Mouse (Mus musculus) heart, adult 18-20 months (tissue): Measurements from ENCODE around the gene Daam1. TPM values are rescaled to one million over a fixed set of nuclear protein-coding genes. Genes with fewer than 3 reads are reported as not detected.

Source experiments
- DNase-seq, 2 experiments: peaks; one replicate each; pipeline ENCODE4 v3.0.0; 2021 to 2022; ENCODE audit warnings: mixed read lengths in 1 of 2
- long read RNA-seq, 2 experiments: library from polyadenylated mRNA; stranded (forward); transcript quantifications; one replicate each; pipeline ENCODE4 v2.0.0; 2021
- total RNA-seq, 2 experiments: library from RNA; stranded (reverse); gene quantifications; 2 replicates each; pipeline ENCODE4 v1.2.3; 2021

Daam1 gene
- total RNA-seq, result 10 to 100 TPM; 61.3 to 70.5 TPM
- long read RNA-seq, experiment 1, partial matches to known transcripts, result 1 of 12 reads
- long read RNA-seq, experiment 1, other reads (novel, unspliced or antisense), result 11 of 12 reads
- long read RNA-seq, experiment 2, partial matches to known transcripts, result 1 of 9 reads
- long read RNA-seq, experiment 2, other reads (novel, unspliced or antisense), result 8 of 9 reads

DNA sequence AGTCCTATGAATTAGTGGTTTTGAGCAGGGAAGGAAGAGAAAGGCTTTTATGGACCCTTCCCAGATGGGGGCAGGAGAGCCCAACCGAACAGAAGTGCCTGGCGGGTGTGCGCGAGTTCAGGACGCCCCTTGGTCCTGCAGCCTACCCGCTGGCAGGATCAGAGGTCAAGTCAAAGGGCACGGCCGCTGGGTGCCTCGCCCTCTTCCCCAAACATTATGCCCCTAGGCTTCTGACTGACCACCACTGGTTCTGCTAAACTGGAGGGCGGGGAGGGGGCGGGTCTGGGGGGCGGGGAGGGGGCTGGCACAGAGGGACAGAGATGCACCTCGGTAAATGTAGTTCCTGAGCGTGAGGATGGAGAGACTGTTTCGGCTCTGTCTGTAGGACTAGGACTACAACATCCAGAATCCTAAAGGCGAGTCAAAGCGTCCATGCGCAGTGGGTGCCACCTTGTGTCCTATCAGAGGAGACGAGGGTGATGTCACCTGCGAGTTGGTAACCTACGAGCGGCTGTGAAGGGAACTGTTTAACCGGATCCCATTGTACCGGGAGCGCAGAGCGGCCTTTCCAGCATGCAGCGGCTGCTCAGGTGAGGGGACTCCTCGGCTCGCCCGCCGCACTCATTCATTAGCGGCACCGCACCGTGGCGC is at the start of gene Daam1:
TSS of gene Daam1 (plus strand) at position 472 of the 651 bp plus-strand sequence.
- peak; percentile 94 to 98 for DNase-seq

DNA sequence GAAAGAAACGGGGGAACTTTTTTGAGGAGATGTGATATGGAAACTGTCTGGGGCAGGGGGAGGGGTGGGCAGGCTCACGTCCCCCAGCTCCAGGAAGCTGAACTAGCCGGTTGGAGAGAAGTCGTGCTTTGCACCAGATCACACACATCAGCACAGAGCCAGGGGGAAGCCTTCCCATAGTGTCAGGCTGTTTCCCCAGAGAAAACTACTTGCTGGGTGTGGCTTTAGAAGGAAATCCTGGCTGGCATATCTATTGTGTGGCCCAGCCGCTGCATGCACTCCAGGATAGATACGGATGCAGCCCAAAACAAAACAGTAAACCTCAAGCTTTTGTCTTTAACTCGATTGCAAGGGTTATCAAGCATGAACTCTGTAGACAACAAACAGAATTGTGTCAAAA is 49.7 kb upstream of the Daam1 start:
- DNase-seq, result no peak

DNA sequence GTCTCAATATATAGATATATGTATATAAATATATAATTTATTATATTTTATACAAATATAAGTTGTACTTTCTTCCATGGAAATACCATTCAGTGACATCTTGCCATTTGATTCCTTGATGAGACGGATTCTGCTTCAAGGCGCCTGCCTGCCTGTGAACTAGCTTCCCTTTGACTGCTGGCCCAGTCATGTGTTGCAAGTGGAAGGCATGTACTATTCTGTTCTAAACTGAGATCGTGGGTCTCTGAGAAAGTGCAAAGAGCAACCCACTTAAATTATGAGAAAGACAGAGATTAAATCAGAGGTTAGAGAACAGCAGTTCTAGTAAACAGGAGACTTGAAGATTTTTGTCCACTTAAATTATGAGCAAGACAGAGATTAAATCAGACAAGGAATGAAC is 46.9 kb upstream of the Daam1 start:
- DNase-seq, result no peak

DNA sequence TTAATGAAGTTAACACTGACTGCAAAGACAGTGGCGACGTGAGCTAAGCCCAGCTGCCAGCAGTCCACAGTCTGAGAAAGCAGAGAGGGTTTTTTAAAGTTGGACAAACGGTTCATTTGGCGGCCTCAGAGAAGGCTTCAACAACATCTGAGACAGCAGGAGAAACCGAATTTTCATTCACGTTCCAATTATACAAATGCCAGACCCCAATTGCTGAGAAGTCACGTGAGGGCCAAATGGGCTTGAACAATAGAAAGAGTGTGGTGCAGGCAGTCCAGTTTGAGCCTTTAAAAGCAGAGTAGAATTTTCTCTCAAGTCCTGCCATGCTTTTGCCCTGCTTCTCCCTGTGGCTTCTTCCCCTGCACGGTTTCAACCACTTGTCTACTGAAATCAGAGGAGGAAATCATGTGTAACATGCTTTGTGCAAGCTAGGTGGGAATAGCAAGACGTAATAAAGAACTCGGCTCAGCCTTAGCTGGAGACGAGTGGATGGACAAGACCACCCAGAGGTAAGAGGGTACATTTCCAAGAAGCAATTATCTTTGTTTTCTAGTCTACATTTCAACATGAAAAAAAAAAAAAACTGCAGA is 46.1 kb upstream of the Daam1 start:
- DNase-seq, result no peak

DNA sequence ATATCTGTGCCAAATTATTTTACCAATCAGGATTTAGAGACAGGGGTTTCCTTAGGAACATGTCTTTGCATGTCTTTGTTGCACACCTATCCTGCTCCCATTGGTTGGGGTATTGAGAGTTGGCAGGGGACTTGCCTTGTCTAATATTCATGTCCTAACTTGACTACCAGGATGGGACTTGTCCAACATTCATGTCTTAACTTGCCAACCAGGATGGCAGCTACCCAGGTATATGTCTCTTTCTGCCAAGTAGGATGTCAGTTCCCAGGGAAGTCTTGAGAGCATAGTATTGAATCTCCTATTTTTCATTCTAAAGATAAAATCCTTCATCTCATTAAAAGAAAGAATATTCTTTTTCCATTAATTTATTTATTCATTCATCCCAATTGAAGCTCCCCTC is 44.4 kb upstream of the Daam1 start:
- DNase-seq, result no peak

DNA sequence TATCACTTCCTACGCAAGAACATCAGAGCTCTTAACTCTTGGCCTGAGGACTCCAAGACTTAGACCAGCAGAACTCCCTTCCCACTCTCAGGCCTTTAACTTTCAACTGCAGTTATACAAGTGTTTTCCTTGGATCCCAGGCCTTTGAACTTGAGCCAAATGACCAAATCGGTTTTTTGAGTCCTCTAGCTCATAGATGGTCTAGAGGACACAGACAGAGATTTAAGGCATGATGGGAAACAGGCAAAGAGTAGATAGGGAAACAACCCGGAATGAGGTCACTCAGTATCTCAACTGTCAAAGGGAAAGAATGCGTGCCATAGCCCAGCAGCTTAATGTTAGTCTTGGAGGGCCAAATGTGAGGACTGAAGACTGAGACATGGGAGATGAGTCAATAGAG is 42.1 kb upstream of the Daam1 start:
- DNase-seq, result peak; percentile 66 to 71

DNA sequence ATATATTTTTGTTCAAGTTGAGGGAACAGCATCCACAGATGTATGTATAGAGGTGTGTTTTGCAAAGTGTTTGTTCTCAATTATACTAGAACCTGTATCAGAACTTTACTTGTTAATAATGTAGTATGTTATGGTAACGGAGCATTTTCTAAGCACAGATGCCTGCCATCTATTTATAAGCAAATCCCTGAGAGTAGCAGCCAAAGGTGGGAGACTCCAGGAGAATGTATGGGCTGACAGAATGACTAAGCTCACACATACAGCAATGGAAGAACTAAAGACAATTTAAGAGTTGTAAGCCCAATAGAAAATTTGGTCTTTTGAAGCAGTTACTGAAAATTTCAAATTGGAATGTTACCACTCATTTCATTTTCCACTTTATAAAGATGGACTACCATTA is 40.3 kb upstream of the Daam1 start:
- DNase-seq, result no peak

DNA sequence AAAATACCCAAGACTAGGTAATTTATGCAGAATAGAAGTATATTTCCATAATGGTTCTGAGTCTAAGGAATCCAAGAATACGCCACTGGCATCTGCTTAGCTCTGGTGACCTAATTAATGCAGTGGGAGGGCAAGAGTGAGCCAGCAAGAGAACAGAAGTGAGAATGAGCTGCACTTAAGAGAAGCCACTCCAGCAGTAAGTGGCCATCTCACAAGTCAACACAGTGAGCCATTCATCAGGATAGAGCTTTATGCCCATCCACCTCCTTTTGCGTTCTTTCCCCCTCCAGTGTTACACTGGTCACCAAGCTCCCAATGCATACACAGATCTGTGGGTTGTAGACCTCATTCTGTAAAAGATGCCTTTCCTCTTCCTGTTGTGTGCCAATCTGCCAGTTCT is 37.8 kb upstream of the Daam1 start:
- no peak for DNase-seq

DNA sequence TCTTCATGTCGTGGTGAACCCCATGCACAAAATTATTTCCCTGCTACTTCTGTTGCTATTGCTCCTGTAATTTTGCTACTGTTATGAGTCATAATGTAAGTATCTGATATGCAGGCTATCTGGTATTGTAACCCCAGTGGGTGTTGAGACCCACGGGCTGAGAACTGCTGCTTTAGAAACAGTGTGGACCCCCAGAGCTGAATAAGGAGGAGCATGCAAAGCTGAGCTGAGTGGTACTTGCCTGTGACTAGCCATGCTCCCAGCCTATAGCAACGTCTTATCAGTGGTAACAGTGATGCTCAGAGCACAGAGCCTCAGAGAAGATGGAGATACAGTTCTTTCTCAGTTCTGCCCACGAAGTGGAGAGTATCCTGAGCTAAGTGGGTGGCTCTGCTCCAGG is 35.3 kb upstream of the Daam1 start:
- no peak for DNase-seq

DNA sequence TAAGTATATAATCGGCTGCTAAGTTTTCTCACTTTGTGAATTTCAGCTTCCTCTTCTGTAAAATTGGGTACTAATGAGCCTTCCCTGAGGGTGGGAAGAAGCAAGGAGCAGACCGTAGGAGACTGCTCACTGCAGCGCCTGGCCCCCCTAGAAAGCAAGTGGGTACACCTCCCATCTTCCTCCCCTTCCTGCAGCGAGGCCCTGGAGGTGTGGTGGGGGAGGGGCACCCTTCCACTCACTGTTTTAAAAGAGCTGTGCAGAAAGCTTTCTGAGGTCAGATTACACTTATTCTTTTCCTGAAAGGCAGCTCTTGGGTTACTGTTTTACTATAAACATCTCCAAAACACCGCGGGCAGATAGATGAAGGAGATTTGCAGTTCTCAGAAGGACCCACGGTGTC is 34.4 kb upstream of the Daam1 start:
- no peak for DNase-seq

DNA sequence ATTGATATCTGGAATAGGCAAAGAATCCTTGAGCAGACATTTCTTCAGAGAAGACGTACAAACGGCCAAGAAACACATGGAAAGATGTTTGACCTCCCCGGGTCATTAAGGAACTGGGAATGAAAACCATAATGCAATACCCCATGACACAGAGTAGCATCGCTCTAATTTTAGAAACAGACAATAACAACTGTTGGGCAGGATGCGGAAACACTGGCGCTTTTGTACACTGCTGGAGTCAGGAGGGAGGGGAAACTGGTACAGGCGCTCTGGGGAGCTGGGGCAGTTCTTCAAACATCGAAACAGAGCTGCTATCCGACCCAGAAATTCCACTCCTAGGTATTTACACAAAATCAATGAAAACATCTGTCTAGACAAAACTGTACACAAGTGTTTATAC is 23.6 kb upstream of the Daam1 start:
- peak in 1 of 2 experiments; percentile 7 for DNase-seq

DNA sequence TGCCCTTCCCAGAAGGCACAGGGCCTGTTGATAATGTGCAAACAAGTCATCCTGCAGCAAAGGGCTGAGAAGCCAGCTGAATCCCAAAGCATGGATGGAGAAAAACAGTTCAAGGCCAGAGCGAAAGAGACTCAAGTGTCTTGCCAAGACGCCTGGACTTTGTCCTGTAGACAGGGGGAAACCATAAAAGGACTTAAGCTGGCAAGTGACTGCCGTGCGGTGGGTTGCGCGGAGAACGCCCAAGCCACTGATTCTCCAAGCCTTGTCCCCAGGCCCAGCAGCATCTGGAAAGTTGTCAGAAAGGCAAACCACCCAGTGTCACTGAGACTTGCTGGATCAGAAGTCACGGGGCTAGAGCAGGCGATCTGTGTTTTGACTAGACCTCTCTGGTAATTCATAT is 22.2 kb upstream of the Daam1 start:
- DNase-seq, result peak; percentile 67 to 75

DNA sequence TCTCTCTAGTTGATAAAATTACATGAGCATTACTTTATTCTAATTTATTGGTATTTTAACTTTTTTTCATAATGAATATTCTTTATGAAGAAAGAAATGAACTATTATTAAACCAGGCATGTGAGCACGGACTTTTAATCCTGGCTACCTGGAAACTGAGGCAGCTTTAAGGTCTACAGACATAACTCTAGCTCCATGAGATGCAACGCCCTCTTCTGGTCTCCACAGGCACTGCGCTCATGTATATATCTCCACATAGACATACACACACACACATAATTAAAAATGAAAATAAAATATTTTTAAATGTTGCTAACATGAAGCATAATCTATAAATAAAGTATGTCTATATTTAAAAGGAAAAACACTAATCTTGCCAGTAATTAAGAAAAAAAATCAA is 21.3 kb upstream of the Daam1 start:
- no peak for DNase-seq

DNA sequence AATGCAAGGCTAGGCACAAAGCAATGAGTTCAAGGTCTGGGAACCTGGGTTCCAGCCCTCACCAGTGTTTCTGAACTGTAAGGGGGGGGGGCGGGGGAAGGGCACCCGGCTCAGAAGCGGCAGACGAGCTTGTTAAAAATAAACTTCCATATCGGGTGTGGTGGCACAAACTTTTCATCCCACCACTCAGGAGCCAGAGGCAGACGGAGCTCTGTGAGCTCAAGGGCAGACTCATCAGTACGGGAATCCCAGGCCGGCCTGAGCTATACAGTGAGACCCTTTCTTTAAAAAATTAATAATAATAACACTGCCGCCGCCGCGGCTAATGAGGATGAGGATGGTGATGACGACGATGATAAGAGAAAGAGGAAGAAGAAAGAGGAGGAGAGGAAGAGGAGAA is 18.3 kb upstream of the Daam1 start:
- no peak for DNase-seq

DNA sequence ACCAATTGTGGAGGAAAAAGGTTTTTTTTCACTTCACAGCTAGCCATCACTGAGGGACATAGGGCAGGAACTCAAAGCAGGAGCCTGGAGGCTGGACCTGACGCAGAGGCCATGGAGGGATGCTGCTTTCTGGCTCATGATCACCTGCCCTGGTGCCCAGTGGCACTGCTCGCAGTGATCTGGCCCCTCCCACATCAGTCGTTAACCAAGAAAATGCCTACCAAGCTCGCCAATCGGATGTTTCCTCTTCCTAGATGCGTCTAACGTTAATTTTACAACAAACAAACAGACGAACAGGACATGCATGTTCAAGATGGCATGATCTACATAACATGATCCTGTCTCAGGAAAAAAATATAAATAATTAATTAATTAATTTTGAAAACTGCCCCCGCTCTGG is 17.6 kb upstream of the Daam1 start:
- no peak for DNase-seq

DNA sequence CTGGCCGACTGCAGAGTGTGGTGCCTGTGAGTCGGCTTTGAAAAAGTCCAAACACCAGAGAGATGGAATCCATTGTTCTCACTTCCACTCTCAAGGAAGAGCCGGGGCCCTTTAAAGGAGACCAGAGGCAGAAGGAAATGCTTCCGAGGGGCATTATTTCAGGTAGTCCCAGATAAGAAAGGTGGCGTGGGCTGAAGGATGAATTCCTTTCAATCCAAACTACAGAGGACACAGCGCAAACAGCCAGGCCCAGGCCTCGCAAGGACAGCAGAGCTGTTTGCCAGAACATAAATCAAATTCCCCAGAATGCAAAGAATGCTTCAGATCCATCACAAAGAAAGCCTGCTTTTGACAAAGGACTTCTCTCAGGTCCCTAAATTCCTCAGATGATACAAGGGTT is 17.1 kb upstream of the Daam1 start:
- DNase-seq, result no peak

DNA sequence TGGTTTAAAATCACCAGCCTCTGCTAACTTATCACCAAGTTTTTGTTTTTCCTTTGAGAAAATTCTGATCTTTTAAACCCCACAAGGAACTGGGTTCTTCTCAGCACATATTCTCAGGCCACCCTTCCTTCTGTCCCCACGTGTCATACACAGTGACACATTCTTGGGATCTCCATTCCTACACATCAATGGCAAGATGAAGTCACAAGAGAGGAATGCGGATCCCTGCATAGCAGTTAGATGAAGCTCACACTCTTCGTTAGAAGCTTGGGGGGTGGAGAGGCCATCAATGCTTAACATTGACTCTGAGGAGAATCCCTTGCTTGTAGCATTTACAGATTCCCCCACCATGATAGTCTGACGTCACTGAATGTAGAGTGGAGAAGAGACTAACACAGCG is 10.8 kb upstream of the Daam1 start:
- DNase-seq, result no peak

DNA sequence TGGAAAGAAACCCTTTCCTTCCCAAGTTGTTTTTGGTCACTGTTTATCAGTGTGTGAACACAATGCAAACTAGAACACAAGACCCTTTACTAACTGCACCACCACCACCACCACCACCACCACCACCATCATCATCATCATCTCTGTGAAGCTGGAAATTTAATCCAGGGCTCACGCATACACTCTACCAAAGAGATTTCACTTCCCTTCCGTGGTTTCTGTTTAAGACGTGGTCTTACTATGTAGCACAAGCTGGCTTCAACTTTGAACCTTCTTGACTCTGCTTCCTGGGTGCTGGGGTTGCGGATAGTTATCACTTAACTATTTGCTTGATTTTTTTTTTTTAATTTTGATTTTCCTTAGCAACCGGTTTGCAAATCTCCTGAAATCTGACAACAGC is 9.6 kb upstream of the Daam1 start:
- DNase-seq, result no peak

DNA sequence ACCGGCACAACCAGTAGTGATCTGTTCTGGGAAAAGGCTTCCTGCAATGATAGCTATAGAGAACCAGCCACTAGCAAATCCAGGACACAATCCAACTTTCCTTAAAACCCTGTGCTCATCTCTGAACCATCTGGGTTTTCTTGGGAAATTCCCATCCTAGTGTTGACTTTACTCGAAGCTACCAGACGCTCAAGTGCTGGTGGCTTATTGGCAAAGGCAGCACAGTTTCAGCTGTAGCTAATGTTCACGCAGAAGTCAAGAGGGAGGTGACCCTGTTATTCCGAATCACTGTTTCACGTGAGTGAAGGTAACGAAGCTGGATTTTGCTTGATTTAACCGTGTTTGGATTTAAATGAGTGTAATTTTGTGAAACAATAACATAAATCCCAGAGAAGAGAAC is 9.1 kb upstream of the Daam1 start:
- DNase-seq, result peak in 1 of 2 experiments; percentile 30

DNA sequence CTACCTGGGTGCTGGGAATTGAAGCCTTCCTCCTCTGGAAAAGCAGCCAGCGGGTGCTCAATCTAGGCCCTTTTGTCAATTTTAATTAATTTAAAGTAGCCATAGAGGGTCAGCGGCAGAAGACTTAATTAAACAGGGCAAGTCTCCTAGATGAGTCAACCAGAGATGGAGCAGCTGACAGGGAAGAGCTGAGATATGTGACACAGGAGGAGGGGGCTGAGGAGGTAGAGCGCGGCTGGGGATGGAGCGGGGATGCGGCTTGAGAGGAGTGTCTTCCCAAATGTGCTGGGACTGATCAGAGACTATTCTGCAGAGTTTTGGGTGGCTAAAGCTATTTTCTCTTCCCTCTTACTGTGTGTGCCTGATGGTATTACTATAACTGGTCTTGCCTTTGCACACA is 6.0 kb upstream of the Daam1 start:
- no peak for DNase-seq

DNA sequence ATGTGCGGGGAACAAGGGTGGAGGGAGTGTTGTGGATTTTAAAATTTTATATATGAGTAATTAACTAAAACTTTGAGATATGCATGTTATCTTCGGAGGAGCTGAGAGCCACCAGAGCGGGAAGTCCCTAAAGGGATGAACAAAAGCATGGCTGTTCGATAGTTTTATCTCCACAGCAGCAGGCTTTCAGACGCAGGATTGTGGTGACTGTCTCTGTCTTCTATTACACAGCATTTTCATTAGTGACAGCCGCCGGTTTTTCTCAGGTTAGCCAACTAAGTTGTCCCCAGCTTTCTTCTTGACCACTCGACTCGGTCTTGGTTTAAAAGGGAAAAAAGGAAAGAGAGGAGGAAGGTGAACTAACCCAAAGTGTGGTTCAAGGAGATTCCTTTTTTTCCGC is 739 bp upstream of the Daam1 start:
- DNase-seq, result no peak

DNA sequence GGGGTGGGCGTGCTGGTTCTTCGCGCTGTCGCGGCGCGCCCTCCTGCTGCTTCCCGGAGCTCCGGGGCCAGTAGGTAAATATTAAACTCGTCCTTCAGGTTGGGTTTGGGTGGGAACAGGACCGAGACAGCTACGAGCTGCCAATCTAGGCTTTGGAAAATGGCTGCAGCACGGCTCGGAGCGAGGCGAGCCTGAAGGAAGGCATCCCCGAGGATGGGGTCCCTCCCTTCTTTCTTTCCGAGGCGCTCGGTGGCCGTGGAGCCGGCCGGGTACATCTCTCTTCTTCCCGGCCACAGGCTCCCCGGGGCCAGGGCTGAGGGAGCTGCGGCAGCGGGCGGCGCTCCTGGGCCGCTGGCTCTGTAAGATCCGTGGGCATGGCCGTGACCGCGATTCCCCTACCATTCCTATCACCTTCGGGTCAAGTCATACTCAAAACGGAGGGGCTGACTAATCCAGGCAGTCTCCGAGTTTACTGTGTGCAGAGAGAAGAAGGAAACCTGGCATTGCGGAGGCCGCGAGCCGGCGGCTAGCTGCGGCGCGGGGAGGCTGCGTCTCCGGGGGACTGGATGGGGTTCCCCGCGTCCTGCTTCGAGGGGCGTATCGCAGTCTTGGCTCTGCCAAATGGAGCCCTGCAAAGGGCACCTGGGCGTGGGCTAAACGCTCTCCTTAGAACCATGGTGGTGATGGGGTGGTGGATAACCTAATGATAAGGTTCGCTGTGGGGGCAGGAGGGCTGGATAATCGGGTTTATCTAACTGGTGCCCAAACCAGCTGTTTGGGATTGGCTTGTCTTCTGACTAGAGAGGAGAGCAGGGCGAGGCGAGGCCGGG is 595 bp downstream of the Daam1 start:
- peak; percentile 58 to 68 for DNase-seq

DNA sequence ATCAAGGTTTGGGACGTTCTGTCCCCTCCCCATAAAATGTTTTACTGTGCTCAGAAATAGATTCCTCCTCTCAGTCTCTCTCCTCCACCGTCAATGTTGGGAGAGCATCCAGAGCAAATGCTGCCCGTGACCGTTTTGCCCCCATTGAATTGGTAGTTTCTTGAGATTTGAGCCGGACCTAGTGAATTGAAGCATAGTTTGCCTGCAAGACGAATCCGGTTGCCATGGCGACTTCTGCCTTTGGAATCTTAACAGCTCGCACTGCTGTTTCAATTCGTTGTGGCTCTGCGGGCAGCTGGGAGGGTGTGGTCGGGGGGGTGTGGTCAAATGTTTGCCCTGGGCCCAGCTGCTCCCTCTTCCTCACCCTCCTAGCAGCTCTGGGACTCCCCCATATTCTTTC is 1.3 kb downstream of the Daam1 start:
- peak; percentile 72 to 82 for DNase-seq
